Mouse (Mus musculus) MEL (cell line): Measurements from ENCODE around the gene Anp32e.
"Not testable (repeated sequence)": the region's sequence is repeated elsewhere in the genome, so short reads cannot be mapped to it uniquely, and the experiment has no call there.

Source experiments
- BHLHE40 ChIP-seq: IDR thresholded peaks from 2 replicates; pipeline ENCODE4 v1.6.1; 2012; ENCODE audit warnings: low read depth, mild to moderate bottlenecking, inconsistent platforms, low read length, improper control_type of control experiment, borderline replicate concordance
- CHD1 ChIP-seq: IDR thresholded peaks from 2 replicates; pipeline ENCODE4 v1.6.1; 2012; ENCODE audit warnings: low read depth, mild to moderate bottlenecking, inconsistent platforms, low read length, improper control_type of control experiment
- CTCF ChIP-seq, 3 experiments: IDR thresholded peaks in 2 of 3; conservative IDR thresholded peaks in 1 of 3; 2 replicates each; pipeline ENCODE4 v1.5.1; 2011 to 2012; ENCODE audit warnings: low read length in 3 of 3, low read depth in 2 of 3, mild to moderate bottlenecking in 2 of 3, improper control_type of control experiment in 1 of 3, inconsistent platforms in 1 of 3, mixed read lengths in 1 of 3, moderate library complexity in 1 of 3; ENCODE audit not compliant: control insufficient read depth in 1 of 3, insufficient read depth in 1 of 3, poor library complexity in 1 of 3, severe bottlenecking in 1 of 3
- EP300 ChIP-seq, 2 experiments: IDR thresholded peaks; 2 replicates each; pipeline ENCODE4 v1.6.1; 2011; ENCODE audit warnings: improper control_type of control experiment in 2 of 2, low read length in 2 of 2, low read depth in 1 of 2, mild to moderate bottlenecking in 1 of 2
- GATA1 ChIP-seq: IDR thresholded peaks from 2 replicates; pipeline ENCODE4 v1.6.1; 2011; ENCODE audit warnings: low read depth, low read length, improper control_type of control experiment
- HCFC1 ChIP-seq: IDR thresholded peaks from 2 replicates; pipeline ENCODE4 v1.6.1; 2012; ENCODE audit warnings: low read depth, mild to moderate bottlenecking, inconsistent platforms, low read length, improper control_type of control experiment, moderate library complexity
- KAT2A ChIP-seq: conservative IDR thresholded peaks from 2 replicates; pipeline ENCODE4 v1.6.1; 2012; ENCODE audit warnings: low read depth, low read length, improper control_type of control experiment, inconsistent platforms
- MYC ChIP-seq: IDR thresholded peaks from 2 replicates; pipeline ENCODE4 v1.6.1; 2011; ENCODE audit warnings: low read depth, mild to moderate bottlenecking, low read length, improper control_type of control experiment, moderate library complexity
- POLR2A ChIP-seq, 2 experiments: IDR thresholded peaks; 2 replicates each; pipeline ENCODE4 v1.6.1; 2011 to 2012; ENCODE audit warnings: low read length in 2 of 2, mild to moderate bottlenecking in 2 of 2, control low read depth in 1 of 2, improper control_type of control experiment in 1 of 2, low read depth in 1 of 2, moderate library complexity in 1 of 2; ENCODE audit not compliant: control insufficient read depth in 1 of 2, insufficient read depth in 1 of 2, poor library complexity in 1 of 2
- TCF12 ChIP-seq: IDR thresholded peaks from 2 replicates; pipeline ENCODE4 v1.6.1; 2014; ENCODE audit warnings: low read depth, mild to moderate bottlenecking, inconsistent platforms, low read length, improper control_type of control experiment, moderate library complexity

DNA sequence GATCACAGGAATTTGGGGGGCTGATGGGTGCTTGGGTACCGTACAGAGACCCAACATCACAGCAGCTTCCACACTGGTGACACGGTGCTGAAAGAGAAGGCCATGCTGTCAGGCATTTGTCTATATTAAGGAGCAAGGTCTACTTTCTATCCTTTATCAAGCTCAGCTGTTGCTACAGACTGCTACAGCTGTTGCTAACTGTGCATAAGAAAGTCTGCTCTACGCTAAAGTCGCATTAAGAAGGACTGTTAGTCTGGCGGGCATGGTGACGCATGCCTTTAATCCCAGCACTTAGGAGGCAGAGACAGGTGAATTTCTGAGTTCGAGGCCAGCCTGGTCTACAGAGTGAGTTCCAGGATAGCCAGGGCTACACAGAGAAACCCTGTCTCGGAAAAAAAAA, 33.1 kb downstream of the Anp32e start:
- TF ChIP-seq CTCF (IDR thresholded peaks at IDR 0.05 in 2 of 3, conservative IDR thresholded peaks at IDR 0.05 in 1 of 3; ENCODE audit: control insufficient read depth in 1 of 3, insufficient read depth in 1 of 3, low read depth in 2 of 3, low read length in 3 of 3, poor library complexity in 1 of 3, severe bottlenecking in 1 of 3); HCFC1; TCF12; BHLHE40; GATA1; MYC; POLR2A (IDR thresholded peaks at IDR 0.05; ENCODE audit: control insufficient read depth in 1 of 2, insufficient read depth in 1 of 2, low read depth in 1 of 2, low read length in 2 of 2, poor library complexity in 1 of 2); EP300 (IDR thresholded peaks at IDR 0.05; ENCODE audit: low read depth in 1 of 2, low read length in 2 of 2); KAT2A; CHD1: not testable (repeated sequence)
